Mouse (Mus musculus) forebrain, postnatal 0 days (tissue): ENCODE measurements at regions not wholly inside any gene's neighbourhood (a gene's known extent, or its start where the extent isn't known, plus 50 kb on each side); places are given as distances from the start of the nearest gene placed in this dataset.

Experiments
- ATAC-seq: fragments of 200-750 bp; cut with Nextera tagmentation; 2 replicates; pipeline ENCODE4 v1.8.0; 2017; ENCODE audit warnings: mild to moderate bottlenecking, moderate library complexity
- DNase-seq: peaks from one replicate; pipeline ENCODE4 v3.0.0-alpha.2; 2015
- H3K27ac ChIP-seq: fragments of 300-500 bp; sonication (generic); 2 replicates; pipeline ENCODE4 v1.5.1; 2014; ENCODE audit warnings: low read depth, mild to moderate bottlenecking, antibody characterized with exemption, low read length, moderate library complexity, mixed read lengths
- H3K27me3 ChIP-seq: fragments of 300-500 bp; sonication (generic); 2 replicates; pipeline ENCODE4 v1.6.1; 2014; ENCODE audit warnings: mild to moderate bottlenecking, low read length, mixed read lengths; ENCODE audit not compliant: insufficient read depth
- H3K36me3 ChIP-seq: fragments of 300-500 bp; sonication (generic); 2 replicates; pipeline ENCODE4 v1.6.1; 2014; ENCODE audit warnings: mild to moderate bottlenecking, moderate library complexity; ENCODE audit not compliant: insufficient read depth
- H3K4me1 ChIP-seq: fragments of 300-500 bp; sonication (generic); 2 replicates; pipeline ENCODE4 v1.6.1; 2014; ENCODE audit warnings: antibody characterized with exemption; ENCODE audit not compliant: insufficient read depth
- H3K4me2 ChIP-seq: fragments of 300-500 bp; sonication (generic); 2 replicates; pipeline ENCODE4 v1.6.1; 2014; ENCODE audit warnings: low read depth, mild to moderate bottlenecking, moderate library complexity
- H3K4me3 ChIP-seq: fragments of 300-500 bp; sonication (generic); 2 replicates; pipeline ENCODE4 v1.5.1; 2014; ENCODE audit warnings: low read depth, low read length, mixed read lengths
- H3K9ac ChIP-seq: fragments of 300-500 bp; sonication (generic); 2 replicates; pipeline ENCODE4 v1.6.1; 2014; ENCODE audit warnings: mild to moderate bottlenecking
- H3K9me3 ChIP-seq: fragments of 300-500 bp; sonication (generic); 2 replicates; pipeline ENCODE4 v1.6.1; 2016; ENCODE audit warnings: low read length
- CTCF ChIP-seq: sonication (generic); IDR thresholded peaks from 2 replicates; pipeline ENCODE4 v1.5.1; 2016; ENCODE audit warnings: antibody characterized with exemption, control low read depth, low read depth
- whole genome bisulfite sequencing: fragments of 180-500 bp; shearing (Covaris S2); extraction: QIAGEN DNeasy Blood & Tissue Kit; methylation state at CpG from one replicate; pipeline ENCODE4 v1.1.7; 2014; 5-methylcytosine and 5-hydroxymethylcytosine counted together

DNA sequence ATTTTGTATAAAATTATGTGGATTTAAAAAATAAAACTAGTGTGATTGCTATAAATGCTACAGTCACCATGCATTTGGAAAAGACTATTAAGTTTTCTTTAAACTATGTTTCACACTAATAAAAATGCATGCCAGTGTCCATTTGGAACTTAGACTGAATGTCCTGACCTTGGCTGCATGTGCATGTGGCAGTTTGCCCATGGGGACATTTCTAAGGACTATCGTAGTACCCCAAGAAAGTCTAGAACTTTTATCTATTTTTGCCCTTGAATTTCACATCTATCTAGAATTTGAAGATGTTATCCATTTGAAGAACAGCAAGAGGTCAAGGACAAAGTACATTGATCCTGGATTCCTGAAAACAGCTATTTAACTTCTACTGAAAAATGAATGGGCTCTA lies 745.9 kb downstream of the Tmem182 start:
- H3K36me3 ChIP-seq, result no peaks in the 10 kb centered on the region
- H3K4me3 ChIP-seq, result no peak overlapping the region
- H3K27me3 ChIP-seq, result no peaks in the 10 kb centered on the region
- H3K4me2 ChIP-seq, result no peak overlapping the region
- ATAC-seq (no peak), DNase-seq (no peak)
- no peaks in the 10 kb centered on the region for H3K4me1 ChIP-seq
- TF ChIP-seq CTCF, result no peak
- 91% methylated on average over 1 of the region's 1 CpGs for WGBS
- H3K27ac ChIP-seq, result no peak overlapping the region
- H3K9me3 ChIP-seq, result no peaks in the 10 kb centered on the region
- no peak overlapping the region for H3K9ac ChIP-seq

DNA sequence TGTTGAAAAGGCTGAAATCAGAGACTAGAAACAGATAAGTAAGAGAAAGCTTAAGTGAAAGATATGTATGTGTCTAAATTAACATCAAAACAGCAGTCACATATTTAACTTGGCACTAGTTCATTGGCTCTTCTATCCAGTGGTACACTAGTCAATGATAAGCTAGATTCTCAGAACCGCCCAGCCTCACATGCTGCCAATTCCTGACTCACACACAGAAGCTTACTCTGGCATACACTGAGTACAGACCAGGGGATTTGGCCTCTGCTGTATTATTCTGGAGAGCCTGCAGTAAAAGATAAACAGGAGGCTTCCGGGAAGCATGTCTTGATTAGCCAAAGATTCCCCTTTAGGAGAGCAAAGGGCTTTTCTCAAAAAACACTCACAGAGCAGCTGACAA lies 750.2 kb downstream of the Tmem182 start:
- peak; percentile 62 for DNase-seq
- H3K4me2 ChIP-seq, result no peak overlapping the region
- H3K9me3 ChIP-seq, result no peaks in the 10 kb centered on the region
- no peak overlapping the region for H3K27ac ChIP-seq
- TF ChIP-seq CTCF, result no peak
- H3K9ac ChIP-seq, result no peak overlapping the region
- peak; percentile 78 for ATAC-seq
- H3K27me3 ChIP-seq, result no peaks in the 10 kb centered on the region
- 24% methylated on average over 2 of the region's 2 CpGs for WGBS
- H3K36me3 ChIP-seq, result no peaks in the 10 kb centered on the region
- no peaks in the 10 kb centered on the region for H3K4me1 ChIP-seq
- no peak overlapping the region for H3K4me3 ChIP-seq

DNA sequence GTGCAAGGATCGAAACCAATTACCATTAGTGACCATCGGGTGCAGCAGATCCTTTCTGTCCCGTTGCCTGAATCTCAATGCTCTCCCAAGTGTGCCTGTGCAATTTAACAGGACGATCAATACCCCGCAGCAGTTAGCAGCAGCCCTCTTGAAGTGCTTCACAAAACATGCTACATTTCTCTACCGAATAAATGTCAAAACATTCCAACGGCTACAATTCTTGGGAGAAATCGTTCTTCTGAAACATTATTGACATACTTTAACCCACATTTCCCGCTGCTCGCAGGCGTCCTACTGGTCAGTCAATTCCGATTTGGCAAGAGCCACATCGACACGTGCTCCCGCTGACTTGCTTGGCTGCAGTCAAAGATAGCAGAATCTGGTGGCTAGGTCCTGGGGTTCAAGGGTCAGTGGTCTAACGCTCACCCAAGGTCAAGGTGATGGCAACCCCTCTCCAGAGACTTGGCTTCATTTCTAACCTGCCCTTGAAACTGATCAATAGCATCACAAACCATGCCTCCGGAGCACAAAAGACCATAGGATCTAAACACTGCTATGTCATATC lies 753.8 kb downstream of the Tmem182 start:
- Histone ChIP-seq H3K9ac (no peak overlapping the region), H3K4me2 (no peak overlapping the region), H3K27me3 (no peaks in the 10 kb centered on the region), H3K4me3 (no peak overlapping the region), H3K4me1 (no peaks in the 10 kb centered on the region), H3K9me3 (no peaks in the 10 kb centered on the region), H3K36me3 (no peaks in the 10 kb centered on the region), H3K27ac (no peak overlapping the region)
- ATAC-seq (no peak), DNase-seq (no peak)
- TF ChIP-seq CTCF, result no peak
- 82% methylated on average over 17 of the region's 17 CpGs for WGBS

DNA sequence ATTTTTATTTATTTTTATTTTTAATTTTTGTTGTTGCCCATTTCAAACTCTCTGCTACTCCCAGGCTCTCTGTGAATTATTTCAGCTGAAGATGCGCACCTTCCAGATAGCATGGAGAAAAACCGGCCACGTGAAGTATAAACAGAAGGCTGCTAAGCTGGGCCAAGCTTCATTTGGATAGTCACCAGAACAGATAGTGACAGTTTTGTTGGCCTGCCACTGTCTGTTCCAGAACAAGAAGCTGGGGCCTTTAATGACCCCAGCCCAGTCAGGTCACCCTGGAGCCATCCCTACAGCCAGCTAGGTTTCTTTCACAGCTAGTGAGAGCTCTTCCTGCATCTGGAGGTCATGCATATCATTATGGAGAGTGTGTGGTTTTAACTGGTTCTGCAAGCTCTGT lies 754.6 kb downstream of the Tmem182 start:
- no peak overlapping the region for H3K9ac ChIP-seq
- no peak overlapping the region for H3K27ac ChIP-seq
- no peaks in the 10 kb centered on the region for H3K4me1 ChIP-seq
- H3K36me3 ChIP-seq, result no peaks in the 10 kb centered on the region
- DNase-seq (no peak), ATAC-seq (no peak)
- H3K4me3 ChIP-seq, result no peak overlapping the region
- H3K4me2 ChIP-seq, result no peak overlapping the region
- no peaks in the 10 kb centered on the region for H3K27me3 ChIP-seq
- H3K9me3 ChIP-seq, result no peaks in the 10 kb centered on the region
- 69% methylated on average over 3 of the region's 3 CpGs for WGBS
- TF ChIP-seq CTCF, result no peak

DNA sequence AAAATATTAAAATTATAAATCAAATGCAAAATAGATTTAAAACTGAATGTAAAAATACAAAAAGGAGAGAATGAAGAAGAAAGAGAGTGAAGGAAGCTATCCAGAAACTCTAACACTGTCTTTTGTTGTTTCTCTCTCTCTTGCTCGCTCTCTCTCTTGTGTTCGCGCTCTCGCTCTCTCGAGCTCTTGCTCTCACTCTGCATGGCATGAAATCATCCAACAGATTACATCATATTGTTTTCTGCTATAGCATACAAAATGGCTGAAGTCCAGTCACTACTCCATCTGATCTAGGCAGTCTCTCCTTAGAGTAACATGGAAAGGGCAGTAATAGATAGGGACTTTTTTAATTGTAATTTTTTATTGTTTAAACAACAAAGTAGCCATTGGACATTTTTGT lies 798.1 kb downstream of the Tmem182 start:
- H3K27ac ChIP-seq, result no peak overlapping the region
- H3K27me3 ChIP-seq, result no peaks in the 10 kb centered on the region
- no peak for TF ChIP-seq CTCF
- H3K4me3 ChIP-seq, result no peak overlapping the region
- no peak overlapping the region for H3K4me2 ChIP-seq
- 42% methylated on average over 5 of the region's 5 CpGs for WGBS
- H3K36me3 ChIP-seq, result no peaks in the 10 kb centered on the region
- no peak overlapping the region for H3K9ac ChIP-seq
- ATAC-seq (no peak), DNase-seq (no peak)
- H3K9me3 ChIP-seq, result no peaks in the 10 kb centered on the region
- peaks cover 5% of the 10 kb centered on the region; the same call in 1 of the 2 replicates for H3K4me1 ChIP-seq

DNA sequence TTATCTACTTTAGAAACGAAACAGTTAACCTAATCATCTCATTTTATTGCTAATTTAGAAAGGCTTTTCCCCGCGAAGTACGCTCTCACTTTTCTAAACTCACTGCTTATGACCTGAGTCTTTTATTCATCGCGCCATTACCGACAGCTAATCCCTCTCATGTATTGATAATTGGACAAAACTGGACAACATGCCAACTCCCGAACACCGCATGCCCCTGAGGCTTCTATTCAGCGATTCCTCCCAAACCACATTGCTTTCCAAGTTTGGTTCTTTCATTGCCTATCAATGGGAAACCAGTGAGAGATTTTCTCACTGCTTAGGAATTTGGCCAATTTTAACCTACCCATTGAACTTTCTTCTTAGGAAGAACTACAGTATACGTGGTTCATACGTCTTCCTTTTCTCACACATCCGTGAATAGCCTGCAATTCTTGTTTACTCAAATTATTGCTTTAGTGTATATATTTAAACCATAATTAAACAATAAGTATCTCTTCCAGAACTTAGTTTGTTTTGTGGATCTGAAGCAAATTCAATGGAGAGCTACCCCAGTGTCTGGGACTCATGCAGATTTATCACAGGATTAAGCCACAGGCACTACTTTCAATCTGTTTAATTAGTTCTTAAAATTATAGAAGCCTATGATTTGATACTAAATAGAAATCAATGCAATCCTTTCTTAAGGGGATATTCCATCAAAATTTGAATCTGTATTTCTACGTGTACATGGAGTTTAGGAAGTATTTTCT lies 799.8 kb downstream of the Tmem182 start:
- H3K36me3 ChIP-seq, result no peaks in the 10 kb centered on the region
- H3K9ac ChIP-seq, result no peak overlapping the region
- H3K27ac ChIP-seq, result peak overlapping the region; percentile 46; the same call in 1 of the 2 replicates
- peak; percentile 50 for ATAC-seq
- peak overlapping the region; percentile 15 for H3K4me3 ChIP-seq
- DNase-seq, result peak; percentile 69
- no peak for TF ChIP-seq CTCF
- H3K9me3 ChIP-seq, result no peaks in the 10 kb centered on the region
- peak overlapping the region; percentile 38 for H3K4me2 ChIP-seq
- WGBS, result 12% methylated on average over 14 of the region's 14 CpGs
- peaks cover 5% of the 10 kb centered on the region; the same call in 1 of the 2 replicates for H3K4me1 ChIP-seq
- no peaks in the 10 kb centered on the region for H3K27me3 ChIP-seq

DNA sequence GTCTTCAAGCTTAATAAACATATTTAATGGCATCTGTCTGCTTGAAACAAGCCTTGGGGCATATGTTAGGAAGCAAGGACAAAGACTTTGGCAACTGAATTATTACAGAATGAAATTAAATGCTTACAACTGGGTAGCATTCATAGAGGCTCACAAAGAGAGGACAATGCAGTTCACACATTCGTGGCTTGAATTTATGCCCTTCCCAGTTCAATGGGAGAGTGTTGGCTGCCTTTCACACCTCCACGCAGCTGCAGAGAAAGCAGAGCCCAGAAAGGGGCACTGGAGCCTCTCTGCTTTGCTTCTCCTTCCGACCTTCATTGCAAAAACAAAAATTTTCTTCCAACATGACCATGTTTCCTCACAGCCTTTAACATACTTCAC lies 800.3 kb downstream of the Tmem182 start:
- 10% methylated on average over 3 of the region's 3 CpGs for WGBS
- H3K4me2 ChIP-seq, result no peak overlapping the region
- H3K4me1 ChIP-seq, result peaks cover 5% of the 10 kb centered on the region; the same call in 1 of the 2 replicates
- H3K9me3 ChIP-seq, result no peaks in the 10 kb centered on the region
- H3K27ac ChIP-seq, result peak overlapping the region; percentile 46
- no peaks in the 10 kb centered on the region for H3K36me3 ChIP-seq
- no peak for TF ChIP-seq CTCF
- no peak overlapping the region for H3K4me3 ChIP-seq
- H3K9ac ChIP-seq, result no peak overlapping the region
- DNase-seq, result peak; percentile 65
- ATAC-seq, result peak; percentile 78
- no peaks in the 10 kb centered on the region for H3K27me3 ChIP-seq
